ENCODE assay signal across 8 mouse cellular contexts in the genomic region with DNA sequence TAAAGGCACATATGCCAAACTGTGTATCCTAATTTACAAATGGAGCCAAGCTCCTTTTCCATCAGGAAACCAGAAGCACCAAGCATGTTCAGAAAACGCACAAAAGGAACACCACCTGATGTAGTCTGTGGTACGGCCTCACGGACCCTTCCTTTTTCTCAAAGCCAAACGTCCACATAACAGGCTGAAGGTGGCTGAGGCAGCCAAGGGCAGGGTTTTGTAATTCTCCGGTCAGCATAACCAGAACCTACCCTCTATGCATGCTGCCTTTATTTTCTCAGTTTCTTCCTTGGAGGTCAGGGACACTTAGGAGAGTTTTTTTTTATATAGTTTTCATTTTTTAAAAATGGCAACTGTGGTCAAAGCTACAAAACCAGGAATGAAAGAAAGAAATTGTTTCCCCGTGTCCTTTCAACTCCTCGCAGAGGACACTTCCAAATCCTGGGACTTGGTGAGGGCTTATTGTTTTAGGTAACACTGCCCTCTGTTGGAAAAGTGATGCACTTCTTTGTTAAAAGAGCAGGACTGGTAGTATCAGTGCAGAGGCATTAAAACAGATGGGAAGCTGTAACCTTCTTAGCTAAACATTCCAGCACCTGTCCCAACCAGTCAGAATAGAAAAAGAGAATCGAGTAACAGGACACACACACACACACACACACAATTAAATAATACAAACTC.
DNase-seq lines count a peak whose midpoint lies in the region; ATAC-seq lines count a peak whose summit lies in the region.

No protein-coding gene starts in this region.

- peak; percentile 99 for ATAC-seq in frontal cortex, adult (ENCODE audit: low TSS enrichment)
- peak; percentile 96 for ATAC-seq in megakaryocyte-erythroid progenitor cell, adult 5-6 weeks (replicated peaks; ENCODE audit: low FRiP score, low TSS enrichment, poor library complexity, severe bottlenecking)

- DNase-seq in frontal cortex, postnatal 14 days (ENCODE audit: low spot score in 2 of 2), result no peak
- peak; percentile 70 for DNase-seq in 416B (ENCODE audit: low read depth)
- DNase-seq in cerebellum, adult 11 months, result peak; percentile 0
- peak; percentile 76 for DNase-seq in forelimb bud, embryonic 11.5 days (ENCODE audit: low read depth, low spot score)
- peak; percentile 9 to 40 for DNase-seq in kidney, postnatal 36 days
- DNase-seq in B cell, adult 2 months, result no peak

Comparison
In these comparisons a context has a peak if more than half of its experiments do, and no peak if none do; other contexts are left out.
1. DNase-seq: peak in 416B (single experiment), cerebellum, adult 11 months (single experiment), forelimb bud, embryonic 11.5 days (single experiment) and kidney, postnatal 36 days (2 of 2); none in frontal cortex, postnatal 14 days (0 of 2) and B cell, adult 2 months (0 of 2).